Mouse (Mus musculus) stomach, postnatal 0 days (tissue): ENCODE data around the gene Ppp1r9a. TPM values are rescaled to one million over a fixed set of nuclear protein-coding genes. Genes with fewer than 3 reads are reported as not detected.

Experiments
- ATAC-seq: fragments of 200-750 bp; cut with Nextera tagmentation; 2 replicates; pipeline ENCODE4 v1.8.0; 2017; ENCODE audit not compliant: low FRiP score, low TSS enrichment
- DNase-seq: peaks from one replicate; pipeline ENCODE4 v3.0.0-alpha.2; 2016; ENCODE audit warnings: low spot score
- H3K27ac ChIP-seq: fragments of 300-500 bp; sonication (generic); replicated peaks from 2 replicates; pipeline ENCODE4 v1.5.1; 2014; ENCODE audit warnings: mild to moderate bottlenecking, control low read depth
- H3K27me3 ChIP-seq: fragments of 300-500 bp; sonication (generic); 2 replicates; pipeline ENCODE4 v1.6.1; 2014; ENCODE audit warnings: low read length; ENCODE audit not compliant: control insufficient read depth, insufficient read depth
- H3K36me3 ChIP-seq: fragments of 300-500 bp; sonication (generic); 2 replicates; pipeline ENCODE4 v1.6.1; 2014; ENCODE audit warnings: low read length, mixed read lengths; ENCODE audit not compliant: control insufficient read depth, insufficient read depth
- H3K4me1 ChIP-seq: fragments of 300-500 bp; sonication (generic); replicated peaks from 2 replicates; pipeline ENCODE4 v1.6.1; 2014; ENCODE audit warnings: antibody characterized with exemption; ENCODE audit not compliant: control insufficient read depth, insufficient read depth
- H3K4me2 ChIP-seq: fragments of 300-500 bp; sonication (generic); replicated peaks from 2 replicates; pipeline ENCODE4 v1.6.1; 2014; ENCODE audit warnings: low read depth, mild to moderate bottlenecking, control low read depth, moderate library complexity
- H3K4me3 ChIP-seq: fragments of 300-500 bp; sonication (generic); 2 replicates; pipeline ENCODE4 v1.5.1; 2014; ENCODE audit warnings: low read depth, low read length, control low read depth
- H3K9ac ChIP-seq: fragments of 300-500 bp; sonication (generic); 2 replicates; pipeline ENCODE4 v1.6.1; 2014; ENCODE audit warnings: mild to moderate bottlenecking, low read length, control low read depth, mixed read lengths
- H3K9me3 ChIP-seq: fragments of 300-500 bp; sonication (generic); 2 replicates; pipeline ENCODE4 v1.6.1; 2016; ENCODE audit warnings: low read length; ENCODE audit not compliant: control insufficient read depth
- CTCF ChIP-seq: IDR thresholded peaks from 2 replicates; pipeline ENCODE4 v1.5.1; 2016; ENCODE audit warnings: antibody characterized with exemption, low read depth, mild to moderate bottlenecking, moderate library complexity
- EP300 ChIP-seq: optimal IDR thresholded peaks from 2 replicates; pipeline ENCODE3; 2016; ENCODE audit warnings: antibody characterized with exemption
- WGBS: fragments of 180-500 bp; shearing (Covaris S2); extraction: QIAGEN DNeasy Blood & Tissue Kit; methylation state at CpG from one replicate; pipeline ENCODE4 v1.1.7; 2014; 5-methylcytosine and 5-hydroxymethylcytosine counted together
- polyA plus RNA-seq: library from polyadenylated mRNA; unstranded; fragments of >200 nt; fragmentation: Nextera tagmentation; extraction: Ambion mirVana; gene quantifications from 2 replicates; pipeline ENCODE4 v1.2.1, GENCODE M21; 2015

Ppp1r9a gene
- polyA plus RNA-seq, 1 experiment from 2014 or later = 3.1 TPM

DNA sequence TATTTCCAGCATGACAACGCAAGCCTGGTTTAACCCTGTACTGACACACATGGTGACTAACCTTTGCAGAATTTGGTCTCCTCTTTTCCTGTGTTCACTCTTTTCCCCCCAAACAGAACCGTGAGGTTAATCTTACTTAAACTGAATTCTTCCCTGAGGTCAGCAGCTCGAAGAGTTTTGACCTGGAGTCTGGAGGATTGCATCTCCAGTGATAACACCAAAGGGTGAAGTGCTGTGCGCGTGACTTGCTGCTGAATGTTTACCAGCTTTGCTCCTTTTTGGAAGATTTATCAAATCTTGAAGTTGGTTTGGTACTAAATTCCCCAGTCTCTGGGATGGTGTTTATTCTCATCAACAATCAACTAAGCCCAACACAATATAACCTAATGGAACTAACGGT is 252.1 kb downstream of the Ppp1r9a start:
- DNase-seq = no peak
- Histone ChIP-seq H3K27me3 (no peaks in the 10 kb centered on the region), H3K27ac (no peak overlapping the region), H3K4me1 (no peaks in the 10 kb centered on the region), H3K4me2 (no peak overlapping the region), H3K4me3 (no peak overlapping the region), H3K9me3 (no peaks in the 10 kb centered on the region), H3K9ac (no peak overlapping the region), H3K36me3 (no peaks in the 10 kb centered on the region)
- no peak for ATAC-seq
- 78% methylated on average over 6 of the region's 6 CpGs for WGBS
- TF ChIP-seq EP300 (no peak), CTCF (no peak)

DNA sequence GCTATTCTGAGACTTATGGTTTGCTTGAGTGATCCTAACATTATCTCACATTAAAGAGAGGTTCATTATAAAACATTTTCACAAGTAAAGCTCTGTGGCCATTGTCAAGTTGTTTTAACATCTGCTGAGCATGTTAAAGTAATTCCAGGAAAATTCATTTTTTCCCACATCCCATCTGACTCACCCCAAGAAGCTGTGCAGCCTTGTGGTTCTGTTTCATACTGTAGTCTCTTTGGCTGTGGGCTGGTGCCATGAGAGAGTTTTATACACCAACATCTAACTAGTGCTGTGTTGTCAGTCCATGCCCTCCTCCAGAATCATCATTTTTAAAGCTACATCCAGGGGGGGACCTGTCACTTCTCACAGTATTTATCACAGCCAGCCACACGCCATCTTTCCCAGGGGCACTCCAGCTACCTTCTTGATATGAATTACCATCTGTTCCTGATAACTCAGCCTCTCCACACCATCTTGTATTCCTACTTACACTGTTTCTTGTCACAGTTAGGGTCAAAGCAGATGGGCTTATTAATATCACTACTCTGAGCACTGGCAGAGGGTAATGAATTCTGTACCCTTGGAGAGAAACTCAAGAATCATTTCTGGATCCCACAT is 252.7 kb downstream of the Ppp1r9a start:
- Histone ChIP-seq H3K4me1 (no peaks in the 10 kb centered on the region), H3K9me3 (no peaks in the 10 kb centered on the region), H3K27ac (no peak overlapping the region), H3K27me3 (no peaks in the 10 kb centered on the region), H3K4me3 (no peak overlapping the region), H3K36me3 (no peaks in the 10 kb centered on the region), H3K4me2 (no peak overlapping the region), H3K9ac (no peak overlapping the region)
- DNase-seq = no peak
- 90% methylated on average over 1 of the region's 1 CpGs for WGBS
- no peak for ATAC-seq
- no peak for TF ChIP-seq EP300

DNA sequence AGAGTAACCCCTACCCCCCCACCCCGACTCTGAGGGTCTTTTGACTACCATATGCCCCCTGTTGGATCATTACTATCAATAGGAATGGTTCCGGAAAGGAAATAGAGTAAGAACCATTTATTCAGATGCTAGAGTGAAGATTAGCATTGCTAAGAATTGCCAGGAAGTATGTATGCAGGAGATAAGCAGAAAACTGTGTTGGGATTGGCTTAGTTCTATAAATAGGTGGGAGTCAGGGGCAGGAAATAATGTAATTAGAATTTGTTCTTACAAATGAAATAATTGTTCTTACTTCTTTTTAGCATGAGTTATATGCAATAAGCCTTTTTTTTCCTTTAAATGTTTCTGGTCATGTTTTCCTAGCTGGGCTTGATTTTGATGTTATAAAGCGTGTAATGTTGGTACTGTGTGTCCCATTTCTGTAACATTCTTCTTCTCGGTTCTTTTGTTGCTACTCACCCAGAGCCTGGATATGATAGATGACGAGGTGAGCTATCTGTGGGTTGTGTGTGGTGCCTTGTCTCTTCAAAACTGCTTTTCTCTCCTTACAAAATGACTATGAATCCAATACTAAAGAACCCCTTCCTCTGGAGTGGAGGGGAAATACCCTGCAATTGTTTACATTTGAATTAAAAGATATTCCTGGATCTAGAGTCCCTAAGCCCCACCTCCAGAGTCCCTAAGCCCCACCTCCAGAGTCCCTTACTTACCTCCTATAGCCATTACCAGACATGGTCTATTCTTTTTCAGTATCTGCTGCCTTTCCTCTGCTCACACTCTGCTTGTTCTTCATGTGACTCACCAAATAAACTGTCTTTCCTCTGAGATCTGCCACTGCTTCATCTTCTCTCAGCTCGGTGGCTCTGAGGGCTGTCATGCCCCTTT is 254.1 kb downstream of the Ppp1r9a start:
- no peak for DNase-seq
- TF ChIP-seq EP300 = no peak
- no peak for TF ChIP-seq CTCF
- H3K27ac ChIP-seq = no peak overlapping the region
- H3K4me3 ChIP-seq = no peak overlapping the region
- no peaks in the 10 kb centered on the region for H3K27me3 ChIP-seq
- no peak overlapping the region for H3K9ac ChIP-seq
- H3K36me3 ChIP-seq = no peaks in the 10 kb centered on the region
- 75% methylated on average over 6 of the region's 6 CpGs for WGBS
- H3K9me3 ChIP-seq = no peaks in the 10 kb centered on the region
- ATAC-seq = no peak
- H3K4me2 ChIP-seq = no peak overlapping the region
- H3K4me1 ChIP-seq = no peaks in the 10 kb centered on the region

DNA sequence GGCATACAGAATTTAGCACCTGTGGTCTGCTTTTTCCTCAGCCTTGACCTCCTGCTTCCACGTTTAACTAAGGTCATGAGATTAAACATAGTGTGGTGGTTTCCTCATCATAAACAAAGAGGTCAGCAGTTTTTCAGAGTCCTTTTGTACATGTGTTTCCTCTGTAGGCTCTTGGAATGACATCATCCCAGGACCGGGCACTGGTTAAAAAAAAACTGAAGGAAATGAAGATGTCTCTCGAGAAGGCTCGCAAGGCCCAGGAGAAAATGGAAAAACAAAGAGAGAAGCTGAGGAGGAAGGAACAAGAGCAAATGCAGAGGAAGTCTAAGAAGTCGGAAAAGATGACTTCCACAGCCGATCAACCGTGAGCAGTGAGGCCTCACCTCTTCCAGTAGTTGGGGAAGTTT is 256.7 kb downstream of the Ppp1r9a start:
- Histone ChIP-seq H3K4me3 (no peak overlapping the region), H3K27me3 (no peaks in the 10 kb centered on the region), H3K9me3 (no peaks in the 10 kb centered on the region), H3K9ac (no peak overlapping the region), H3K36me3 (no peaks in the 10 kb centered on the region), H3K4me2 (no peak overlapping the region), H3K4me1 (no peaks in the 10 kb centered on the region), H3K27ac (no peak overlapping the region)
- ATAC-seq = no peak
- TF ChIP-seq CTCF (no peak), EP300 (no peak)
- DNase-seq = no peak
- WGBS = 72% methylated on average over 7 of the region's 7 CpGs

DNA sequence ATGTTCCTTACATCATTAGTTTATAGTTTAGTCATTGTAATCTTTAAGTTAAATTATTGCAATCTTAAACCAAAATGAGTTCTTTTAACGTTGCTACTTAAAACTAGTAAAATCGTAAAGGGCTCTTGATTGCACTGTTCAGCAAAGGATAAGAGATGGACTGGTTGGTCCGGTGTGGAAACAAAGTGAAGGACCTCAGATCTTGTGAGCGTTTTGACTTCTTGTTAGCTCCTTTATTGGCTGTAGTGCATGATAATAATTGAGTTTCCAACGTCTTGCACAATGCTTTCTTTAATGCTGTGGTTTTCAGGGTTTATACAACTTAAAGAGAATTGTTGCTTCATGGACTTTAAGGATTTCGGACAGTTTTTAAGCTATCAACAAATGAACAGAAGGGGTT is 259.3 kb downstream of the Ppp1r9a start:
- no peak for TF ChIP-seq EP300
- TF ChIP-seq CTCF = no peak

DNA sequence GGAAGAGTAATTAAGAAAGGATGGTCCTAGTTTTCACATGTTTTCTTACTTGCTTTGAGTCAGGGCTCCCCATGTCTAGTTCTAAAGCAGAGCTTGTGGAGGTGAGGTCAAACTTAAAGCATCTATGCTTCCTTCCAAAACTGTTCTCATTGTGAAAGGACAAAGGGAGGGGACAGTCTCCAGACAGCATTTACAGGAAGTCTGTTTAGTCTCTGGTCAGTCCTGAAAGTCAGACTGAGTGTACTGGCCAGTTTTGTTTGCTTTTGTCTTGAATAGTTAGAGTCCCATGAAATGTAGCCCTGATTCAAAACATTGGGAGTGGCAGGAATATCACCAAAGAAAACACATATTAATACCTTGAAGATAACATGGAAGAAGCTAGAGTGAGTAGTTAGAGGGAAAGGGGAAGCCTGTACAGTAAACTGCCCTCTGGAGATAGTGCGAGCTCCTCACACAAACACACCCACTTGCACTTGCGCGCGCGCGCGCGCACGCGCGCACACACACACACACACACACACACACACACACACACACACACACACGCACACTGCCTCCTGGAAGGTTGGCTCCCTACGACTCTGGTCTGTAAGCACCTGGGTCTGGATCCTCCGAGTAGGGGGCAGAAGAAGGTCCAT is 260.9 kb downstream of the Ppp1r9a start:
- ATAC-seq = no peak
- no peak for DNase-seq
- no peaks in the 10 kb centered on the region for H3K9me3 ChIP-seq
- no peak overlapping the region for H3K4me2 ChIP-seq
- H3K27me3 ChIP-seq = no peaks in the 10 kb centered on the region
- no peak overlapping the region for H3K27ac ChIP-seq
- H3K4me3 ChIP-seq = no peak overlapping the region
- no peak for TF ChIP-seq CTCF
- no peak for TF ChIP-seq EP300
- H3K9ac ChIP-seq = no peak overlapping the region
- no peaks in the 10 kb centered on the region for H3K4me1 ChIP-seq
- no peaks in the 10 kb centered on the region for H3K36me3 ChIP-seq
- WGBS = 82% methylated on average over 14 of the region's 14 CpGs

More for the DNA sequence above, 259.3 kb downstream of the Ppp1r9a start:
- no peak for DNase-seq
- Histone ChIP-seq H3K27me3 (no peaks in the 10 kb centered on the region), H3K9me3 (no peaks in the 10 kb centered on the region), H3K4me2 (no peak overlapping the region), H3K4me1 (no peaks in the 10 kb centered on the region), H3K27ac (no peak overlapping the region), H3K9ac (no peak overlapping the region), H3K4me3 (no peak overlapping the region), H3K36me3 (no peaks in the 10 kb centered on the region)
- 58% methylated on average over 6 of the region's 6 CpGs for WGBS
- ATAC-seq = no peak
